Mouse (Mus musculus) erythroblast, embryonic 14.5 days (primary cell): ENCODE results near the gene Mad2l2.

Source experiments
- GATA1 ChIP-seq: IDR thresholded peaks from 2 replicates; pipeline ENCODE4 v1.6.1; 2012; ENCODE audit warnings: low read length, inconsistent platforms, mixed read lengths
- TAL1 ChIP-seq: IDR thresholded peaks from 3 replicates; pipeline ENCODE4 v1.6.1; 2012; ENCODE audit warnings: low read length, inconsistent platforms, mixed read lengths

- TF ChIP-seq TAL1: no peak
- no peak for TF ChIP-seq GATA1
Observed at GRCm38 (mm10) chr4:148192707-148193245, 62.6 kb downstream of the Mad2l2 start.
